Mouse (Mus musculus) spleen, postnatal 4 days (tissue): ENCODE data around the gene Smap1.

Experiments used
- DNase-seq, 2 experiments: peaks; one replicate each; pipeline ENCODE4 v3.0.0; 2022; ENCODE audit warnings: low spot score in 2 of 2

The Smap1 gene

DNA sequence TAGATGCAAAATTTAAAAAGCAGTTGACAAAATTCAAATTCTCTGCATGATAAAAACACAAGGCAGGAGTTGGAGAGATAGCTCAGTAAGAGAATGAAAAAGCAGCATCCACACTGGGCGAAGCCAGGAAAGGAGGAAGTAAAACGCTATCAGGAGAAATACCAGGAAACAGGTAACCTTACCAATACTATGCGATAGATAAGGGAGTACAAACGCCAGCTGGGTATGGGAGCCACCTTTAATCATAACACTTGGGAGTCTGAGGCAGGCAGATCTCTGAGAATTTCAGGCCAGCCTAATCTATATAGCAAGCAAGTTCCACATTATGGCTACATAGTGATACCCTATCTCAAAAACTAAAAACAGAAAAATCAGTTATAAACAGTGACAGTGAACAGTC, 85.5 kb downstream of the Smap1 start:
- DNase-seq: no peak

DNA sequence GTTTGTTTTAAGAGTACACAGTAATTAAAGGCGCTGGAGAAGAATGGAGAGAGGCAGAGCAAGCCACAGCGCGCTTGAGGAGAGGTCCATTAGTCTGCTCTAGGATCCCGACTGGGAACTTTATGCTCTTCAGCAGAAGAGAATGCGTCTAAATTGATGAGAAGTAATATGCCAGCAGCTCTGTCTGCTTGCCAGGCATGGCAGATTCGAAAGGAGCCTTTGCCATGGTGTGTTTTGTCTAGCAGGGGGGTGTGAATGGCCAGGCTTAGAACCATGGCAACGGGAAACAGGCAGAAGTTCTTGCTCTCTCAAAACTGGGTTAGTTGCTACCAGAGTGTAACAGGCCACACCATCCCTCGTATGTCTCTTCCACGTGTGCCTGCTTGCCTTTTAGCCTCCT, 87.3 kb downstream of the Smap1 start:
- DNase-seq: no peak

GRCm38 (mm10) chr1:23834246-23834645, 87.9 kb downstream of the Smap1 start:
- DNase-seq: no peak

- DNase-seq: peak; percentile 18 to 68
Measured at GRCm38 (mm10) chr1:23826887-23827758, 95.0 kb downstream of the Smap1 start.

- no peak for DNase-seq
Measured at GRCm38 (mm10) chr1:23821615-23822014, 100.5 kb downstream of the Smap1 start.

DNA sequence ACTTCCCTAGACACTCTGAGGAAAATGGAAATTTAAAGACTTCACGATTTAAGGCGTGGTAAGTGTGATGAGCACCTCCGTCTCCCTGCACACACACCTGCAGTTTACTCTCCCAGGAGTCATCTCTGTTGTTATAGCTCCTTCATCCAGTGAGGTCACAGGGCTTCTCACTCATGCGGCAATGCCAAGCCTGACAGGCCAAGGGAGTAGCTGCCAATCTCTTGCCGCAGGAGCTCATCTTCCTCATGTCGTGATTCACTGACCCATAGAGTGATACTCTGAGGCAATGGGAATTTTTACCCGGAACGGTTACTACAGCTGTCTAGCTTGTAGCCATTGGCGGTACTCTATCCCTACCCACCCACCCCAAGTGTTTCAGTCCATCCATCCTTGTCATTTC, 123.8 kb downstream of the Smap1 start:
- DNase-seq: no peak
